Mouse (Mus musculus) gastrocnemius, postnatal 14 days (tissue): Measurements from ENCODE around the gene Rbp1. TPM values are rescaled to one million over a fixed set of nuclear protein-coding genes. Genes with fewer than 3 reads are reported as not detected.

Experiments
- DNase-seq: peaks from one replicate; pipeline ENCODE4 v3.0.0; 2021; ENCODE audit warnings: mixed read lengths
- intact Hi-C: fragments of 180-260 bp; cut with DNase I; formaldehyde crosslinking; loops from one replicate; pipeline ENCODE4 v1.15.1; 2025; ENCODE audit warnings: low total_unique reads
- total RNA-seq, 2 experiments: library from RNA; stranded (reverse); gene quantifications; 2 replicates each; pipeline ENCODE4 v1.2.3; 2021

The Rbp1 gene
- total RNA-seq, 2 experiments from 2014 or later = 2.3 to 4.0 TPM

GRCm38 (mm10) chr9:98487273-98487672 lies 64.5 kb downstream of the Rbp1 start:
- intact Hi-C loops = no loop called here
- no peak for DNase-seq

- intact Hi-C loops = no loop called here
- no peak for DNase-seq
Measured at GRCm38 (mm10) chr9:98489532-98489931, 66.8 kb downstream of the Rbp1 start.

- intact Hi-C loops = no loop called here
- DNase-seq = no peak
Measured at GRCm38 (mm10) chr9:98490128-98490527, 67.4 kb downstream of the Rbp1 start.

GRCm38 (mm10) chr9:98491071-98491470 lies 68.3 kb downstream of the Rbp1 start:
- DNase-seq = no peak
- intact Hi-C loops = no loop called here

- no peak for DNase-seq
- intact Hi-C loops = no loop called here
Measured at GRCm38 (mm10) chr9:98492212-98492611, 69.5 kb downstream of the Rbp1 start.

- intact Hi-C loops = no loop called here
- no peak for DNase-seq
Measured at GRCm38 (mm10) chr9:98492821-98493220, 70.1 kb downstream of the Rbp1 start.

Other genes with a start within 250 kb of the Rbp1 start
- gene Nmnat3, start 135.5 kb upstream of the Rbp1 start, total RNA-seq = 10 to 100 TPM; 11.5 to 11.7 TPM
- not detected for gene Rbp2, start 63.2 kb downstream of the Rbp1 start, total RNA-seq
- gene Copb2, start 140.8 kb downstream of the Rbp1 start, total RNA-seq = 10 to 100 TPM; 59.5 to 66.0 TPM
- 10 to 100 TPM; 26.9 to 28.5 TPM for gene Mrps22, start 178.7 kb downstream of the Rbp1 start, total RNA-seq